Mouse (Mus musculus) urinary bladder, postnatal 14 days (tissue): ENCODE results near the gene Ubox5.
"Not testable (repeated sequence)": the region's sequence is repeated elsewhere in the genome, so short reads cannot be mapped to it uniquely, and the experiment has no call there.

Source experiments
- DNase-seq: peaks from one replicate; pipeline ENCODE4 v3.0.0; 2021; ENCODE audit warnings: low spot score

Gene Ubox5

DNA sequence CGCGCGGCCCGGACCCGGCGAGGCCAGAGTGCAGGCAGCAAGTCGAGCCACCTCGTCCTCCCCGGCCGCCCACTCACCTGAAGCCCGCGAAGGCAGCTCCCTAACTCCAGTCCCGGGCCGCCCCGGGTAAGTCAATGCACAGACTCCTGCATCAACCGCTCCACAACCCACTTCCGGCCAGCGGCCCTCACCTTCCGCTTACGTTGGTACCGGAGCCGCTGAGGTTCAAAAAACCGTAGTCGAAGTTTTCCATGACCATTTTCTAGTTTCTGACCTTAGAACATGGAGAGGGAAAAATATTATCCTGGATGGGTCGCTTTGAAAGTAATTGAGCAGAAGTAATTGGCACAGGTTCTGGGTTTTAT lies at the start of gene Ubox5, which contains the start of gene Fastkd5:
Gene Ubox5 (minus strand): TSS at position 200 of the 365 bp plus-strand sequence.
Gene Fastkd5 (minus strand): TSS at position 189 of the 365 bp plus-strand sequence.
- DNase-seq, result peak; percentile 93

DNA sequence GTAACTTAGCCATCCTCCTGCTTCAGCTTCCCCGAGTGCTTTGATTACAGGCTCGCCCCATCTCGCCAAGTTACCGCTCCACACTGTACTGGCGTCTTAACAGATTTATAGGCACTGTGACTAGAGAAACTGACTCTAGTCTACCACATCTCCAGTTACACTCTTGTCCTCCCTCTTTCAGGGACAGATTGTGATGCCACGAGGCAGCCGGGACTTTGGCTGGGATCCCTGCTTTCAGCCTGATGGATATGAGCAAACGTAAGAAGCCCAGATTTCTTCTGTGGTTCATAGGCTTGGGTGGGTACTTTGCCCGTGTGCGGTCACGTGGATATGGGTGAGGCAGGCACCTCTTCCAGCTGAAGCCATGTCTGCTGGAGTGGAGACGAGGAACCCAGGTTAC lies 49.3 kb upstream of the Ubox5 start:
- DNase-seq, result no peak

DNA sequence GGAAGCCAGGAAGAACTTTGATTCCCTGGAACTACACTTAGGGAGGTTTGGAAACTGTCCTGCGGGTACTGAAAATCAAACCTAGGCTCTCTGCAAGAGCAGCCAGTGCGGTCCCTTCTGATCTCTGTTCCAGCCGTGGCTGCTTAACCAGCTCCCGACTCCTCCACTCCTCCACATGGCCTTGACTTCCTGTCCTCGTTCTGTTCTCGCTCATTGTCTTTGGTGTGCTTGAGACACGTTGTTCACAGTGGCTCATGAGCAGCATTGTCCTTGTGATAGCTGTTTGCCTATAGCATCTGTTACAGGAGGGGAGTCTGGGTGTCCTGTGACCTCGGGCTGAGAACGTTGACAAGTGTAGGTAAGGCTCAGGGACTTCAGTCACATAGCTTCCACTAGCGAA lies 47.4 kb upstream of the Ubox5 start:
- no peak for DNase-seq

DNA sequence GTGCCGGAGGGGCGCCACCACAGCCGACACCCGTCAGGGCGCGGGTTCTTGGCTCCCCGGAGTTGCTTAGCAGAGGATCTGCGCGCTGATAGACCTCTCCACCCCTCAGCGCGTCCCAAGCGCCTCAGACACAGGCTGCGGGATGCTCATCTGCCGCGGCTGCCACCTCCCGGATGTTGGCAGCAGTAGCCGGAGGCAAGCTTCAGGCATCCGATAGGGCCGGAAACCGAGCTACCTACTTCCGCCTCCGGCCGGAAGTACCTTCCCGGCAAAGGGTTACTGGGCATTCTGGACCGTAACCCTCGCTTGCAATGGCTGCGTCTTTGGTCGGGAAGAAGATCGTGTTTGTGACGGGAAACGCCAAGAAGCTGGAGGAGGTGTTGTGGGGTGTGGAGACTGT lies 37.7 kb upstream of the Ubox5 start, which contains the start of gene Itpa:
Gene Itpa (plus strand): TSS at position 52 of the 400 bp plus-strand sequence.
- DNase-seq, result peak; percentile 84

DNA sequence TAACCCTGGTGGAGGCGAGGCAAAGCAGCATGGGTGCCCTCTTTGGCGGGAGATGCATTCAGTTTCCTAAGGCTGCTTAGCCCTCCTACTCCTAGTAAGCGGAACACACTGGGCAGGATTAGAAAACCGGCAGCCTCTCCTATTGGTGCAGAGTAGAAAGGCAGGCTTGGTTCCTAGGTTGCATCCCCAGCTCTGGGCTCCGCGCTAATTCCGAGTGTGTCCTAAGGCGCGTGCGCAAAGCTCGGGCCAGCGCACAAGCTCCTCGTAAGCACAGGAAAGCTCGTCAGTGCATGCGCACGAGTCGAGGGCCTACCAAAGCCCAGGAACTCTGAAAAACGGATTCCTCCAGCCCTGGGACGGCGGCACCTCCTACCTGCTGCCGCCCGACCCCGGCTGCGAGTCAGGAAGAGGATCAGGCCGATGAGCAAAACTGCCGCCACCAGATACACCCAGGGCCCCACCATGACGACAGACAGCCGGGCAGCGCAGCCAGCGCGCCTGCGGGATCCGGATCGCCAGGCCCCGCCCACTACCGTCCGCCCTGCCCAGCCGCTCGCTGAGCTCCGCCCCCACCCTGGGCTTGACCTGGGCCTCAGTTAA lies 34.4 kb upstream of the Ubox5 start, which contains the start of gene Ddrgk1:
Gene Ddrgk1 (minus strand): TSS at position 558 of the 600 bp plus-strand sequence.
- peak; percentile 91 for DNase-seq

DNA sequence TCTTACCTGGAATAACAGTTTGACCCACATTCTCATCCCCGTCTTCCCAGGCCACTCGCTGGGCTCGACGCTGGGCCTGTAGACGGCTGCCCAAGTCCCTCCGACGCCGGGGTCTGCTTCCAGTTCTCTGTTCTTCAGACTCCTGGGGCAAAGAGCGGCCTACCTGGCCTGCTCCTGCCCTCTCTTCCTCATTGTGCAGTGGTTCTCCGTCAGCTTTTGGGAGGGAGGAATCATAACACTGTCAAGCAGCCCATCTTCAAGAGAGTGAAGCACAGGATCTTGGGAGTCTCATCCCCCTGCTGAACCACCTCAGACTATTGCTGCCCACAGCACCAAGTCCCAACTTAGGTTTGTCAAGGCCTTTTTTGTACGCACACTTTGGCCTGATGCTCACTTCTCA lies 33.5 kb upstream of the Ubox5 start:
- DNase-seq, result no peak

DNA sequence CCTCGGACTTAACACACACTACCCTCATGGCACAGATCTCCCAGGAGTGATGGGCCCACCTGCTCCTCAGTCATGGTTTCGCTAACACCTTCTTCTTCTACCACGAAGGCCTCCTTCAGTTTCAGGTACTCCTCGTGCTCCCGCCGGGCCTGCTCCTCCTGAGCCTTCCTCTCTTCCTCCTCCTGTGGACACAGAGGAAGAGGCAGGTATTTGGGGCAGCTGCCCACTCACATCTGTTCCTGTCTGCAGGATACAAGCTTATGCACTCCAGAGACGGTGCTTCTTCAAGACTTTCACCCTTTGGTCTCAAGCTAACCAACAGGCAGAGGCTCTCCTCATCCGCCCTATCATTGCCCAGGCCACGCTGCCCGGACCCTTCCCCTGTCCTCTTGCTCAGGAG lies 28.7 kb upstream of the Ubox5 start:
- no peak for DNase-seq

DNA sequence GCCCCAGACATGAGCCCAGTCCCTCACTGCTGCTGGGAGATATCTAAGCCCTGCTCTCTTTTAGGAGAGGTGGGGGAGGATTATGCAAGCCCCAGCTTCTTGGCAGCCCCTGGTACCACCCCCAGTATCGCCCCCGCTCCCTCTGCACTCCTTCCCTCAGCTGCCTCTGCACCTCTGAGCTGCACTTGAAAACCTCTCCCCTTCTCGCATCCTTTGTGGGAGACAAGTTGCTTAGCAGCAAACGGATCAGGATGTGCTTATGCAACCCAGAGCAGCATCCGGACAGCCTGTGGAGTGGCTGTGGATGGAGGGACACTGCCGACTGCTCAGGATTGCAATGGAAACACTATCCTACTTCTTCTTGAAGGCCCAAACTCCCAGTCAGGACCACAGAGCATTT lies 27.7 kb upstream of the Ubox5 start:
- no peak for DNase-seq

DNA sequence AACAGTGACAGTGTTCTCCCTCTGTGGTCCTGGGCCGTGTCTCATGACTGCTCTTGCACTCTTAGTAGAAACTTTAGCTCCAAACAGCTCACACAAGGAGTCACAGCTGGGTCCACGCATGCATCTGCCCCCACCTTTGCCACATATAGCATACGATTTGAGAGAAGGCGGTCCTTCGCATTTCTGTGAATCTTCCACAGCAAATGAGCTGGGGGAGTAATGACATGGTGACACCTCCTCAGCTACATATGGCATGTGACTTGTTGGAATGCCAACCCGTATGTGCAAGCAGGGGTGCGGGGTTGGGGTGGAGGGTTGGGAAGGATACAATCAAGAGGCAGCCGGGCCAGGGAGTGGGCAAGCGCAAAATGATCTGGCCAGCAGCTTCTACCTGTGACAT lies 26.7 kb upstream of the Ubox5 start:
- no peak for DNase-seq

DNA sequence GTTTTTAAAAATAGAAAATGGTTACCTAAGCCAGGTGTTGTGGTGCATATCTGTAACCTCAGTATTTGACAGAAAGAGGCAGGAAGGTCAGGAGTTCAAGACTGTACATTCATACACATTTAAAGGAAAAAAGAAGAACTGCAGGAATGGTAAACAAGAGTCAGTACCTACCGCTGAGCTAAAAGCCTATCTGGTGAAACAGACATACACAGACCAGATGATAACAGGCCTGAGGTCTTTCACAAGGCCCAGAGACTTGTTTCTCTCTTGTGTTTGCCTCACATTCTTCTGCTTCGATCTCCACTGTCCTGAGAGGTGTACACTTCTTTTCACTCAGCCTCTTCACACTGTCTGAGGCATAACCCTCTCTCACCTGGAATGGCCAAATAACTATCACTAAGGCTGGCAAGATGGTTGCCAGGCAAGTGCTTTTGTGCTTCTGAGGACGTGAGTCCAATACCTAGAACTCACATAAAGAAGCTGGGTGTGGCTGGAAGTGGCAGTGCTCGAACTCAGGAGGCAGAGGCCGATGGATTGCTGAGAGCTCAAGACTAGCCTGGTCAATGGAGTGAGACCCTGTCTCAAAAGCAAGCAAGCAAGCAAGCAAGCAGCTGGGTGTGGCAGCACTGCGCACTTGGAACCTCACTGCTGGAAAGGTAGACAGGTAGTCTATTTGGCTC lies 26.0 kb upstream of the Ubox5 start:
- DNase-seq, result no peak

DNA sequence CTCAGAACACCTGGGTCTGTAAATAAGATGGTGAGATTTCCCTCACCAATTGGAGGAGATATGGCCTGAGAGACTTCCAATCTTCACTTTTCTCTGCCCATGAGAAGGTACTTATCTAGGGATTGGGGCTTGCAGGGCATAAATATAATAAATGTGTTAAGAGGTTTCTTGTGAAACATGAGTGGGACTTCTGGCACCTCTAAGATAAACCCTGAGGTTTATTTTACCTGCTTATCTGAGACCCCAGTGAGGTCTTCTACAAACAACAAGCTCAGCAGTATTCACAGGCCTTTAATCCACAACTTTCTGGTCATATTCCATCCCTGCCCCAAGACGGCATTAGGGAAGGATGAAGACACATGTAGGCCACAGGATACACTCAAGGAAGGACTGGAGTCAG lies 23.9 kb upstream of the Ubox5 start:
- DNase-seq, result no peak

DNA sequence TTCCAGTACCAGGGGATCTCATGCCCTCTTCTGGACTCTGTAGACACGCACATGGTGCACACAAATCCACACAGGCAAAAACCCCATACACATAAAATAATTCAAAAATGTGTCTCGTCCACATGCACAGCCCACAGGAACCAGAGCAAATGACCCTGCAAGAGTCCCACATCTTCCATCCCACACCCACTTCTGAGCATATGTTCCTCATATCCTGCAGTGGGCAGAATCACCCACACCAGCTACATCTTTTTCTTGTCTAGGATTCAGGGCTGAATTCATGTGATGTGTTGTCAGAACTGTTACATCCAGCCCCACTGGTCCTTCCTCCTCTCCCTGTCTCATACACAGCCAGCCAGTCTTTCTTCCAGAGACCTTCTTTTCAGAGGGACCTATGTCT lies 23.5 kb upstream of the Ubox5 start:
- no peak for DNase-seq

DNA sequence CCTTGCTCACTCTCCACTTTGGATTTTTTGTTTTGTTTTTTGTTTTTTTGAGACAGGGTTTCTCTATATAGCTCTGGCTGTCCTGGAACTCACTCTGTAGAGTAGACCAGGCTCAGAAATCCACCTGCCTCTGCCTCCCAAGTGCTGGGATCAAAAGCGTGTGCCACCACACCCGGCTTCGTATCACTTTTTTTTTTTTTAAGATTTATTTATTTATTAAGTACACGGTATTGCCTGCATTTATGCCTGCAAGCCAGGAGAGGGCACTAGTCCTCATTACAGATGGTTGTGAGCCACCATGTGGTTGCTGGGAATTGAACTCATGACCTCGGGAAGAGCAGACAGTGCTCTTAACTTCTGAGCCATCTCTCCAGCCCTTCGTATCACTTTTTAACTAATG lies 19.2 kb upstream of the Ubox5 start:
- DNase-seq, result not testable (repeated sequence)

DNA sequence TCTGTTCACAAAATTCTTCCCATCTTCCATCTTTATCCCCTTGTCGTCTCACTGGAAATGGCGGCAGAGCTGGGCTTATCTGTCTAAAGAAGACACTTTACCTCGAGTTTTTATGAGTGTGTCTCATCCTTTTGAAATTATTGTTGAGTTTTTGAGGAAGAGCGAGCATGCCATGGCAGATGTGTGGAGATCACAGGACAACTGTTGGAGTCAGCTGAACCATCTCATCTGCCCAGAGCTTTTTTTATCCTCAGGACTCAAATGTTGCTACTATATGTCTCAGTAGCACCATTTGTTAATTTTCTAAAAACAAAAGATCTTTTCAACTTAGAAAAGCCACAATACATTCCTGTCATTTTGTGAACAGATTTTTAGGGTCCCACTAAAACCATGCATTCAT lies 15.4 kb upstream of the Ubox5 start:
- no peak for DNase-seq

DNA sequence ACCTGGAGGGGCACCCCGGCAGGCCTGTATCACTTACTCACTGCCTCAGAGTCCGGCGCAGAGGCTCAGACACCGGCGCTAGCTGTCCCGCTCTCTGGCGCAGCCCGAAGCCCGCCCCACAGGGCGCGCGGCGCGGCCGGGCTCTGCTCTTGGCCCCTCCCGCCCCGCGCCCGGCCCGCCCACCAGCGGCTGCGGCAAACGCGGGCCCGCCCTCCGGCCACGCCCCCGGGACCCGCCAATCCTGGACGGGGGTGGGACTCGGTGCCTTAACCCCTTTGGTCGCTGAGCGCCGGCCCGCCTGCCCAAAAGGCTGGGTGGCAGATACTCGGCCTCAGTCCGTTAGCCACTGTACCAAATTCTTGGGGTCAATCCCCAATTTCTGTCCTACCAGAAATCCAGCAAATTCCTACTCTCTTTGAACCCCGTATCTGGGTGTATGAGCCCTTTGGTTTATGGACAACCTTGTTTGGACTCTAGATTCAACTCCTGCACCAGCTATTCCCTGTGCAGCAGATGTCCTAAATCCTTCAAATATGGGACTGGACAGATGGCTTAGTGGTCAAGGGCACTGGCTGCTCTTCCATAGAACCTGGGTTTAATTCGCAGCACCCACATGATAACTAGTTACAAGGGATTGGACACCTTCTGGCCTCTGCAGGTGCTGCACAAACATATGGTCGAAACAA lies 13.0 kb upstream of the Ubox5 start, which contains the start of gene Lzts3:
Gene Lzts3 (minus strand): TSS at position 120 of the 686 bp plus-strand sequence.
- DNase-seq, result peak; percentile 93

DNA sequence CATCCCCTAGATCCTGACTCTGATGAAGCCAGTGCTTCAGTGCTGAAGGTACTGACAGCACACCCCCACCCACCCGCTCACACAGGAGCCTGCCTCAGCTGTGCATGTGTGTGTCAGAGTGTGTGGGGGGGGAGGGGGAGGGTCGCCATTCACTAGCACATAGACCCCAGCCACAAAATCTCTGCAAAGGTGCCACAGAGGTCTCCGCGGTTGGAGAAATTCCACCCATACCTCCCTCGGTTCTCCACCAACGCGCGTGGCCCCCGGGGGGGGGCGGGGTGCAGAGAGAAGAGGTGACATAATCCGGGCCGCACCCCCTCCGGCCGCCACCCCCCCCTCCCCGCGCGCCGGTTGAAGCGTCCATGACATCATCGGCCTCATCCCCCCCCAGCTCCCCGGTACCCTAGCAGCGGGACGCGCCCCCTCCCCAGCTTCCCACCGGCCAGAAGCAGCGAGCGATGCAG lies 12.4 kb upstream of the Ubox5 start:
- no peak for DNase-seq

DNA sequence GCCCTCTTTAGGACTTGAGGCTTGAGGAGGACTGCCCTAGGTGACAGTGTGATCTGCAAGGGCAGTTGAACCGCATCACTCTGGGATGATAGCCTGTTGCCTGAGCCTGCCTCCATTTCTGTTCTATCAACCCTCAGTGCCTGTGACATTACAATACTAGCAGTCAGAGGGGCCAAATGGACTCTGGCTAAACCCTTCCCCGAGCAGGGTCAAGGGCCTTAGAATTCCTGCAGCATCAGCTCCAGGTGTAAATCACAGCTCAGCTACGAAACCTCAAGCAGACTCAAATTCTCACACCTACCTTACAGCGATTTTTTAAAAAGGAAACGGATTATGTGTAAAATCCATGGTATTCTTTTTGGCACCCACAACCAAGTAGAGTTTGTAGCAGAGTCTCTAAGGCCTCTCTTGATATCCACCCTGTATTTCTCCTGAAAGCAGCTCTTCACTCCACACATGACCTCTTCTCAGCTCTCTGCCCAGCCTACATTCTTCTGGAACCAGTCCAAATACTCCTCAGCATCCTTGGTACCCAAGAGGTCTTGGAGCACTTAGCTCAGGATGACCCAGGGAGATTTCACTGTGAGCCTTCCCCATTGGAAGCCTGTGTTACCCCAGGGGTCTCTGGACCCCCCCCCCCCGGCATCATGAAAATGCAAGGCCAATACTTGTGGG lies 11.7 kb upstream of the Ubox5 start:
- no peak for DNase-seq

DNA sequence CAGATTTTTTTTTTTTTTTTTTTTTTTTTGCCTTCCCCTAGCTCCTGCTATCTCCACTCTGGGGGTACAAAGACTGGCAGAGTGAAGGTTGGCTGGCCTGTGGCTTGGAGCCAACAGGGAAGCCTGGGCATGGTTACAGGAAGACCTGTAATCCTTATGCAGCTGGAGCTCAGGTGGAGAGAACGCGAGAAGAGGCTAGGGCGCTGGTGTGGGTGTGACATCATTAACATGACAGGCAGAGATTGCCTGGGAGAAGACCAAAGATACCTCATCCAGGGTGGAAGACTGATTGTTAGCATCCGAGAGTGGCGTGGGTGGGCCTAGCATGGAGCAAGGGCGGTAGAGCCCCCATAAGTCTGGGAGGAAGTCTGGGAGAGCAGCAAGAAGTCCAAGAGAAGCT lies 9.4 kb upstream of the Ubox5 start:
- DNase-seq, result no peak

DNA sequence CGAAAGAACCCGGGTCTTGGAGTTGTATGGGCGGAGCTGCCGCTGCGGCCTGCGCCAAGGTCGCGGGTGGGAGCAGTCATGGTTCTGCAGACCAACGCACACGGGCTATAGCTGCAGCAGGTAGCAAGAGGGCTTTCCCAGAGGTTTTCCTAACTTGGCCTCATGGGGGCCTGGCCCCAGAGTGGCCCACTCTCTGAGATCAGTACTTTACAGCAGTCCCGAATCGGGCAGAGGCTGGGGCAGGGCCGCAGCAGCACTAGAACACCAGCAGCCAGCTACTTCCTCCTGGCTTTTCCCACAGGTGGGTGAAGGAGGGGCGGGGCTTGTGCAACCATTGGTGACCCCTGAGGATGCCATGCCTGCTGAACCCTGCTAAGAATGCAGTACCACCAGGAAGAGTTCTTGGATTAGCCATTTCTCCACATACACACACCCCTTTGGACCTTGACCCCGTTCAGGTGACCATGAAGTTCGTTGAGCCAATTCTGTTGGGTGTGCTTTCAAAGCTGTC lies 8.3 kb upstream of the Ubox5 start:
- no peak for DNase-seq

DNA sequence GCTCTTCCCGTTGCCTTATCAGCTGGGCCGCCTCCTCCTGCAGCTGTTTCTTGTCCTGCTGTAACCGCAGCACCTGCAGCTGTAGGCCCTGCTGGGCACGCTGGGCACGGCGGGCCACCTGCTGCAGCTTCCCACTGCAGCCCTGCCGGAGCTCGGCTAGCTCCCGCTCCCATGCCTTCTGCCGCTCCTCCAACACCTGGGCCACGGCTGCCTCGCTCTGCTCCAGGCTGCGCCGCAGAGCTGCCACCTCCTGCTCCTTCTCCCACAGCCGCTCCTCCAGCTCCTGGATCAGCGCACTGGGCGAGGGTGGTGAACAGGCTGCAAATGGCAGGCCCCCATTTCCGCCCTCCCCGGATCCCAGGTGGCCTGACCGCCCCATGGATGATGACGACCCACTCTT lies 6.0 kb upstream of the Ubox5 start:
- DNase-seq, result no peak

DNA sequence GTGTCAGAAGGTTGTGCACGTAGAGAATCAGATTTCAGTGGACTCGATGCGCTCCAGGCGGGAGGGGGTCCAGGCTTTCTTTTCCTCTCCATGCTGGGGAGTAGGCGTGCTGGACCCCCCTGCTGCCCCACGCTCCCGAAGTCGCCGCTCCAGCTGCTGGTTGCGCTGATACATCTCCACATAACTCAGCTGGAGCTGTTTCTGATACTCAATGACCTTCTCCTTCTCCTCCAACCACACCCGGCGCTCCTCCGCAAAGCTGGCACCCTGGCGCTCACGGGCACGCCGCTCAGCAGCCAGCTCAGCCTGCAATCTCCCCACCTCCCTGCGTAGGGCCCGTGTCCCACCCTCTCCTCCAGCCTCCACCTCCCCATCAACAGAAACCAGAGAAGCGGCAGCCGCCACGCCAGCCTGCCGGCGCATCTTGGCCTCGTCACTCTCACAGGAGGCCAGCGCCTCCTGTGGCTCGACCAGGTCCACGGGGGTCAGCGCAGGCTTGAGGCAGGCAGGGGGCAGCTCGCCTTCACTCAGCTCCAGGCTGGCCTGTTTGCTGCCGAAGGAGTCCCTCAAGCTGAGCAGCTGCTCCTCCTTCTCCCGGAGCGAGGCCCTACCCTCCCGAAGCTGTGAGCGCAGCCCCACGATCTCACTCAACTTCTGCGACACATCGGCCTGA lies 5.0 kb upstream of the Ubox5 start:
- DNase-seq, result peak; percentile 29
